Mouse (Mus musculus) R1 (cell line): Measurements from ENCODE around the gene Zbtb49.

Experiments used
- DNase-seq: peaks from one replicate; pipeline ENCODE4 v3.0.0-alpha.2; 2018; ENCODE audit warnings: low read depth, low spot score

The Zbtb49 gene

GRCm38 (mm10) chr5:38220328-38220912, at the start of gene Zbtb49, which contains the start of gene Lyar:
Zbtb49 (minus strand) TSS chr5:38220457.
Lyar (plus strand) TSS chr5:38220470.
- DNase-seq = peak; percentile 91

- peak; percentile 62 for DNase-seq
Observed at GRCm38 (mm10) chr5:38260107-38260682, 39.9 kb upstream of the Zbtb49 start, which contains the start of gene Tmem128. Tmem128 (plus strand) TSS chr5:38260185.

GRCm38 (mm10) chr5:38259455-38260106, 39.3 kb upstream of the Zbtb49 start:
- no peak for DNase-seq

GRCm38 (mm10) chr5:38258773-38259146, 38.5 kb upstream of the Zbtb49 start:
- DNase-seq = no peak

- DNase-seq = no peak
Observed at GRCm38 (mm10) chr5:38258034-38258772, 37.9 kb upstream of the Zbtb49 start.

- no peak for DNase-seq
Observed at GRCm38 (mm10) chr5:38256551-38256950, 36.3 kb upstream of the Zbtb49 start.

GRCm38 (mm10) chr5:38255644-38256043, 35.4 kb upstream of the Zbtb49 start:
- DNase-seq = no peak

GRCm38 (mm10) chr5:38255195-38255594, 34.9 kb upstream of the Zbtb49 start:
- no peak for DNase-seq

GRCm38 (mm10) chr5:38241966-38242365, 21.7 kb upstream of the Zbtb49 start:
- peak; percentile 85 for DNase-seq

- no peak for DNase-seq
Observed at GRCm38 (mm10) chr5:38241473-38241834, 21.2 kb upstream of the Zbtb49 start.

GRCm38 (mm10) chr5:38240727-38241472, 20.6 kb upstream of the Zbtb49 start:
- no peak for DNase-seq

GRCm38 (mm10) chr5:38236627-38237026, 16.4 kb upstream of the Zbtb49 start:
- DNase-seq = peak; percentile 66

- DNase-seq = peak; percentile 66
Observed at GRCm38 (mm10) chr5:38235422-38235821, 15.2 kb upstream of the Zbtb49 start.

GRCm38 (mm10) chr5:38219771-38220307, 418 bp downstream of the Zbtb49 start:
- no peak for DNase-seq

GRCm38 (mm10) chr5:38213009-38213408, 7.2 kb downstream of the Zbtb49 start:
- DNase-seq = no peak

- no peak for DNase-seq
Observed at GRCm38 (mm10) chr5:38211691-38212090, 8.6 kb downstream of the Zbtb49 start.

- no peak for DNase-seq
Observed at GRCm38 (mm10) chr5:38208985-38209384, 11.3 kb downstream of the Zbtb49 start.

GRCm38 (mm10) chr5:38205303-38205726, 14.9 kb downstream of the Zbtb49 start:
- peak; percentile 28 for DNase-seq

GRCm38 (mm10) chr5:38199686-38200085, 20.6 kb downstream of the Zbtb49 start:
- no peak for DNase-seq

GRCm38 (mm10) chr5:38197482-38197823, 22.8 kb downstream of the Zbtb49 start:
- DNase-seq = peak; percentile 84

- no peak for DNase-seq
Observed at GRCm38 (mm10) chr5:38196821-38197481, 23.3 kb downstream of the Zbtb49 start.
